Mouse (Mus musculus) forebrain, postnatal 0 days (tissue): ENCODE data around the gene Cfap54. TPM values are rescaled to one million over a fixed set of nuclear protein-coding genes. Genes with fewer than 3 reads are reported as not detected.

Experiments
- ATAC-seq: fragments of 200-750 bp; cut with Nextera tagmentation; 2 replicates; pipeline ENCODE4 v1.8.0; 2017; ENCODE audit warnings: mild to moderate bottlenecking, moderate library complexity
- DNase-seq: peaks from one replicate; pipeline ENCODE4 v3.0.0-alpha.2; 2015
- H3K27ac ChIP-seq: fragments of 300-500 bp; sonication (generic); 2 replicates; pipeline ENCODE4 v1.5.1; 2014; ENCODE audit warnings: low read depth, mild to moderate bottlenecking, antibody characterized with exemption, low read length, moderate library complexity, mixed read lengths
- H3K27me3 ChIP-seq: fragments of 300-500 bp; sonication (generic); 2 replicates; pipeline ENCODE4 v1.6.1; 2014; ENCODE audit warnings: mild to moderate bottlenecking, low read length, mixed read lengths; ENCODE audit not compliant: insufficient read depth
- H3K36me3 ChIP-seq: fragments of 300-500 bp; sonication (generic); 2 replicates; pipeline ENCODE4 v1.6.1; 2014; ENCODE audit warnings: mild to moderate bottlenecking, moderate library complexity; ENCODE audit not compliant: insufficient read depth
- H3K4me1 ChIP-seq: fragments of 300-500 bp; sonication (generic); 2 replicates; pipeline ENCODE4 v1.6.1; 2014; ENCODE audit warnings: antibody characterized with exemption; ENCODE audit not compliant: insufficient read depth
- H3K4me2 ChIP-seq: fragments of 300-500 bp; sonication (generic); 2 replicates; pipeline ENCODE4 v1.6.1; 2014; ENCODE audit warnings: low read depth, mild to moderate bottlenecking, moderate library complexity
- H3K4me3 ChIP-seq: fragments of 300-500 bp; sonication (generic); 2 replicates; pipeline ENCODE4 v1.5.1; 2014; ENCODE audit warnings: low read depth, low read length, mixed read lengths
- H3K9ac ChIP-seq: fragments of 300-500 bp; sonication (generic); 2 replicates; pipeline ENCODE4 v1.6.1; 2014; ENCODE audit warnings: mild to moderate bottlenecking
- H3K9me3 ChIP-seq: fragments of 300-500 bp; sonication (generic); 2 replicates; pipeline ENCODE4 v1.6.1; 2016; ENCODE audit warnings: low read length
- CTCF ChIP-seq: sonication (generic); IDR thresholded peaks from 2 replicates; pipeline ENCODE4 v1.5.1; 2016; ENCODE audit warnings: antibody characterized with exemption, control low read depth, low read depth
- WGBS: fragments of 180-500 bp; shearing (Covaris S2); extraction: QIAGEN DNeasy Blood & Tissue Kit; methylation state at CpG from one replicate; pipeline ENCODE4 v1.1.7; 2014; 5-methylcytosine and 5-hydroxymethylcytosine counted together
- polyA plus RNA-seq: library from polyadenylated mRNA; unstranded; fragments of >200 nt; fragmentation: Nextera tagmentation; extraction: Ambion mirVana; gene quantifications from 2 replicates; pipeline ENCODE4 v1.2.1, GENCODE M21; 2015
- total RNA-seq: library from RNA; depleted of rRNA; stranded (reverse); fragments of >200 nt; gene quantifications from 2 replicates; pipeline ENCODE4 v1.2.3, GENCODE M21; 2014

The Cfap54 gene
- total and polyA plus RNA-seq, 2 experiments from 2014 or later: 4.2 to 4.8 TPM

DNA sequence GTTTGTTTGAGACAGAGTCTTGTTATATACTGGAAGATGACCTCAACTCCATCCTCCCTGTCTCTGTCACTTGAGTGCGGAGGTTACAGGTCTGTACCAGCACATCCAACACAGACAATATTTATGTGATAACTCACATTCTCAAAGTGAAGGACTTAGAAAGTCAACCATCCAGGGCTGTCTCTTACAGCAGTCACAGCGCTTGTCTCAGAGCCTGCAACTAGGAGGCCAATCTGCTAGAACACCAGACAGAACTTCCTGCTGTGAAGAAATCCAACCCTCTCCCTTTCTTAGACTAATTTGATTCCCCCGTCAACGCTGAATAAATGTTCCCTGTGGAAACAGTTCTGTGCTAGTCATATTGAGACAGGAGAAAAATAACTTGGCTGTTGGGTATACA is 41.9 kb upstream of the Cfap54 start:
- H3K9me3 ChIP-seq: no peaks in the 10 kb centered on the region
- no peak for TF ChIP-seq CTCF
- peak; percentile 23; the same call in 1 of the 2 replicates for ATAC-seq
- 57% methylated on average over 4 of the region's 4 CpGs for whole genome bisulfite sequencing
- no peak overlapping the region for H3K27ac ChIP-seq
- H3K27me3 ChIP-seq: no peaks in the 10 kb centered on the region
- H3K4me3 ChIP-seq: no peak overlapping the region
- H3K4me1 ChIP-seq: 0 out of 2 replicates have a peak, but pooled peaks cover 7% of the 10 kb centered on the region
- DNase-seq: no peak
- no peak overlapping the region for H3K4me2 ChIP-seq
- H3K36me3 ChIP-seq: no peaks in the 10 kb centered on the region
- no peak overlapping the region for H3K9ac ChIP-seq

DNA sequence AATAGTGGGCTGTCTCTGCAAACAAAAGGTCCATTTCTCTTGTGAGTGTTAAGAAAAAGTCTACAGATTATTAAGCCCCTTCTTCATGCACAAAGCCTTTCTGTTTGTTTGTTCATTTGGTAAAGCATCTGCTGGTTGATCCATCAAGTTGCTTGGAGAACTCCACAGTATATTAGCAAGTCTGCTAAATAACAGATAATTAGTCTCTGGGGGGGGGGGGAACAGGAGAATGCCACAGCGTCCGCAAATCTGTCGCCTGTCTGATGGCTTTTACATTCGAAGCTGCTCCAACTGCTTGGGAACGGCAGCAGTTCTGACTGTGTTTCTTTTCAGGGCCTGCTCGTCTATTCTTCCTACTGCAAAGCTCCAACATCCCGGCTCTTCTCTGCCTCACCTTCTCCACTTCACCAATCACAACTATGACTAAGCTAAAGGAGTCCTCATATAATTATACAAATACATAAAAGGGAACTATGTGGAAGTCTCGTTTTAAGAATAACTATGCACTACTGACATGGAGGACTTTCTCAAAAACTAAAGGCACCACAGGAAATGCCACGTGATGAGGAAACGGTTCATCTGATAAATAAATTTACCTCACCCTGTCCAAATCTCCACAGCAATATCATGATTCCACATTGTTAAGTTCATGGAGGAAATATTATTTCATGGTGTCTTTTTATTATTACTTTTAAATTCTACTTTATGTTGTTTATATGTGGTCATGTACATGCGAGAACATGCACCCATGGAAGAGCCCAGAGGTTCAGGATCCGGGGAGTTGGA is 41.2 kb upstream of the Cfap54 start:
- H3K4me3 ChIP-seq: no peak overlapping the region
- DNase-seq (no peak), ATAC-seq (peak; percentile 61)
- H3K4me1 ChIP-seq: 0 out of 2 replicates have a peak, but pooled peaks cover 7% of the 10 kb centered on the region
- no peak overlapping the region for H3K9ac ChIP-seq
- TF ChIP-seq CTCF: no peak
- H3K9me3 ChIP-seq: no peaks in the 10 kb centered on the region
- H3K27ac ChIP-seq: no peak overlapping the region
- no peaks in the 10 kb centered on the region for H3K36me3 ChIP-seq
- 40% methylated on average over 12 of the region's 12 CpGs for WGBS
- no peaks in the 10 kb centered on the region for H3K27me3 ChIP-seq
- H3K4me2 ChIP-seq: no peak overlapping the region

DNA sequence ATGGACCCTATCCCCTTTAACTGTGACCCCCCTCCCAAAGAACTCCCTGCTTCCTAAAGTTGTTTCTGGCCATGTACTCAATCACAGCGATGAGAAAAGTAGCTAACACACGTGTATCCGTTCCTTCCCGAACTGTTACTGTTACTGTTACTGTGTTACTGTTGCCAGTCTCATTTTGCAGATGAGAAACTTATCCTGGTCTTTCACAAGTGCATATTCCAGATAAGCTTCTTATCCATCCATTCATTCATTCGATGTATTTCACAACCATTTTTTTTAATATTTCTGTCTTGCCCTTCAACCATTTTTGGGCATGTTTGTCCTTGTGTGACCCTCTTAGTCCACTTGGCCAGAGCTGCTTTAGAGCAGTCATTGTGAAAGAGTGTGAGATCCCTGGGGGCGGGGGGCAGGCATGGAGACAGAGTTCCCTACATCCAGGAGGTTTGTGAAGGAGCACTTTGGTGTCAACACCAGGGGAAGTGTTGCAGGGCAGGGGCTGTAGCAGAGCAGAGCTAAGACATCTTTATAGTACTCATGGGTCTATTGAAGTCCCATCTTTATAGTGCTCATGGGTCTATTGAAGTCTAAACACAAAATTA is 39.9 kb upstream of the Cfap54 start:
- Histone ChIP-seq H3K36me3 (no peaks in the 10 kb centered on the region), H3K4me3 (no peak overlapping the region), H3K4me2 (no peak overlapping the region), H3K4me1 (0 out of 2 replicates have a peak, but pooled peaks cover 7% of the 10 kb centered on the region), H3K27ac (no peak overlapping the region), H3K9ac (no peak overlapping the region), H3K9me3 (no peaks in the 10 kb centered on the region), H3K27me3 (no peaks in the 10 kb centered on the region)
- 94% methylated on average over 6 of the region's 6 CpGs for WGBS
- TF ChIP-seq CTCF: no peak
- DNase-seq (no peak), ATAC-seq (no peak)

DNA sequence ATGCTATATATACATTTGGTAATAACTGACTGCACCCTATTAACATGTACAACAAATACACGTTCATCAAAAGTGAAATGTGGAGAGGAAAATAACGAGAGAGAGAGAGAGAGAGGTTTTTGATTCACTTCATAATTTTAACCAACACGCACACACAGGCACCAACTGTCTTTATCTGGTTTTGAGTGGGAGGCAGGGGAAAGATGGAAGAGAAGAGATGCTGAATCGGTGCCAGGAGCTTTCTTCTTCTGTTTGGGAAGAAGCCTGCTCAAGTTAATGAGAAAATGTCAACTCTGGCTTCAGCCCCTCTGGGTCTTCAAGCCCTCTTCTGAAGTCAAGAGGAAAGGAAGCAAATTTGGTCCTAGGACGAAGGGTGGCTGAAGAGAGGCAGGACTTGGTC is 38.4 kb upstream of the Cfap54 start:
- Histone ChIP-seq H3K9ac (no peak overlapping the region), H3K27ac (peak overlapping the region; percentile 5; the same call in 1 of the 2 replicates), H3K4me1 (0 out of 2 replicates have a peak, but pooled peaks cover 7% of the 10 kb centered on the region), H3K4me2 (no peak overlapping the region), H3K27me3 (no peaks in the 10 kb centered on the region), H3K4me3 (no peak overlapping the region), H3K36me3 (no peaks in the 10 kb centered on the region), H3K9me3 (no peaks in the 10 kb centered on the region)
- DNase-seq: peak; percentile 66
- no peak for TF ChIP-seq CTCF
- ATAC-seq: no peak; the same call in 1 of the 2 replicates
- 37% methylated on average over 5 of the region's 5 CpGs for WGBS

DNA sequence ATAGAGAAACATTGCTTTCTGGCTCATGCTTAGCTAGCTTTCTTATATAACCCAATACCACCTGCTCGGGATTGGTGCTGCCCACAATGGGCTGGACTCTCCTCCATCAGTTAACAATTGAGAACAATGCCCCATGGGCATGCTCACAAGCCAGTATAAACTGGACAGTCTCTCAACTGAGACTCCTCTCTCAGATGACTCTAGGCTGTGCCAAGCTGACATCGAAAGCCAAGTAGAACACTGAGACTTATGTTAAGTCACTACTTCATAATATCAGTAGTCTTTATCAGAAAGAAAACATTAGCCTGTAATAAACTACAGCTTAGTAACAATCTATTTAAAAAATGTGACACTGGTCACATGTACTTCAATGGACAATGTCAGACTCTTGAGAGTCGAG is 35.2 kb upstream of the Cfap54 start:
- no peaks in the 10 kb centered on the region for H3K27me3 ChIP-seq
- no peak overlapping the region for H3K4me2 ChIP-seq
- H3K9ac ChIP-seq: no peak overlapping the region
- no peaks in the 10 kb centered on the region for H3K36me3 ChIP-seq
- no peak overlapping the region for H3K4me3 ChIP-seq
- no peak overlapping the region for H3K27ac ChIP-seq
- TF ChIP-seq CTCF: no peak
- DNase-seq (no peak), ATAC-seq (no peak)
- 80% methylated on average over 3 of the region's 3 CpGs for WGBS
- H3K4me1 ChIP-seq: 0 out of 2 replicates have a peak, but pooled peaks cover 3% of the 10 kb centered on the region
- no peaks in the 10 kb centered on the region for H3K9me3 ChIP-seq

DNA sequence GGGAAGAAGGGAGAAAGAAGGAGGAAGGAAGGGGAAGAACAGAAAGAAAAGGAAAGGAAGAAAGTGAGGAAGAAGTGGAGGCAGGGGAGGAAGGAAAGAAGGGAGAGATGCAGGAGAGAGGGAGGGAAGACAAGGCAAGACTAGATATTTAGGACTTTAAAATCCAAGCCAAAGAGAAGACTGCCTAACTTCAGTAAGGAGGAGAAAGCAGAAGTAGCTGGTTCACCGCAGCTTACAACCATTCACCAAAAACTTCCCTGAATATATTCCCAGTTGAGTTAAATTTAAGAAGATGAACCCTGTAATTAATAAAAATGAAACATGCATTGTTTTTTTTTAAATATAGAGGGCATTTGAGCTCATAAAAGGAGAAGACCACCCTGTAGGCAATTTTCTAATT is 34.3 kb upstream of the Cfap54 start:
- H3K4me3 ChIP-seq: no peak overlapping the region
- no peak for TF ChIP-seq CTCF
- DNase-seq (no peak), ATAC-seq (no peak)
- no peak overlapping the region for H3K9ac ChIP-seq
- no peaks in the 10 kb centered on the region for H3K27me3 ChIP-seq
- H3K9me3 ChIP-seq: no peaks in the 10 kb centered on the region
- WGBS: 95% methylated on average over 1 of the region's 1 CpGs
- H3K4me2 ChIP-seq: no peak overlapping the region
- no peaks in the 10 kb centered on the region for H3K36me3 ChIP-seq
- H3K4me1 ChIP-seq: 0 out of 2 replicates have a peak, but pooled peaks cover 3% of the 10 kb centered on the region
- H3K27ac ChIP-seq: no peak overlapping the region

DNA sequence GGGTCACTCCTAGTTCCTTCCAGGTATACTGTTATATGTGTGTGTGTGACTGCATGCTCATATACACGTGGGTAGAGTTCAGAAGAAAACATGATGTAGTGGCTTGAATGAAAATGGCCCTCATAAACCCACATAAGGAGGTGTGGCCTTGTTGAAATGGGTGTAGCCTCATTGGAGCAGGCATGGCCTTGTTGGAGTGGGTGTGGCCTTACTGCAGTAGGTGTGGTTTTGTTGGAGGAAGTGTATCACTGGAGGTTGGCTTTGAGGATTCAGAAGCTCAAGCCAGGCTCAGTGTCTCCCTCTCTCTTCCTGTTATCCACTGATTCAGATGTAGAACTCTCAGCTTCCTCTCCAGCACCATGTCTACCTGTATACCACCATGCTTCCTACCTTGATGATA is 33.4 kb upstream of the Cfap54 start:
- WGBS: 70% methylated on average over 1 of the region's 1 CpGs
- ATAC-seq: no peak
- no peak overlapping the region for H3K9ac ChIP-seq

More for the DNA sequence above, 33.4 kb upstream of the Cfap54 start:
- no peak overlapping the region for H3K4me3 ChIP-seq
- H3K27me3 ChIP-seq: no peaks in the 10 kb centered on the region
- no peak overlapping the region for H3K27ac ChIP-seq
- no peak overlapping the region for H3K4me2 ChIP-seq
- no peaks in the 10 kb centered on the region for H3K9me3 ChIP-seq
- no peaks in the 10 kb centered on the region for H3K36me3 ChIP-seq
- no peaks in the 10 kb centered on the region for H3K4me1 ChIP-seq
- no peak for TF ChIP-seq CTCF
- no peak for DNase-seq
